Mouse (Mus musculus) liver, adult 2 months (tissue): Measurements from ENCODE around the gene Rpl13a.

Experiments used
- CTCF ChIP-seq: fragments of 200-500 bp; IDR thresholded peaks from 2 replicates; pipeline ENCODE4 v1.5.1; 2011; ENCODE audit warnings: low read depth, low read length, control low read depth
- POLR2A ChIP-seq: fragments of 200-500 bp; IDR thresholded peaks from 2 replicates; pipeline ENCODE4 v1.6.1; 2011; ENCODE audit warnings: low read length, control low read depth; ENCODE audit not compliant: insufficient read depth; ENCODE audit errors: extremely low read depth

DNA sequence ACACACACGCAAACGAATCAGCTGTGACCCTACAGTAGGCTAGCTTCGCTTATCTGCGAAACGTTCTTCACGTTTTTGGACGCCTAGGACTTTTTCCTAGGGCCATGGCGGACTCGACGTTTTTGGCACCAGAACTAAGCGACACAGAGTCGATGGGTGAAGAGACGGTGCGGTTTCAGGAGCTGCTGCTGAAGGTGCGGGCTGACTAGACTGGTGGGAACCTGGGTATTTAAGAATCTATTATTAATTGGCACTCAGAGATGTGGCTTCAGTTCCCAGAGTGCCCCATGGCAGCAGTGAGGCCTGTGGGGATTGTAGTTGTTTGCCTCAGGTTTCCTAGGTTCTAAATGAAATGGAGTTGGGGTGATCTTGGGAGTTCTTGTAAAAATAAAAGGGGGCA, 27.6 kb upstream of the Rpl13a start:
- TF ChIP-seq CTCF, result no peak
- no peak for TF ChIP-seq POLR2A
